Mouse (Mus musculus): ENCODE results near the gene Mpv17. TPM values are rescaled to one million over a fixed set of nuclear protein-coding genes. Genes with fewer than 3 reads are reported as not detected.

Gene Mpv17
- polyA plus RNA-seq, 1 experiment from 2014 or later = 162 TPM

DNA sequence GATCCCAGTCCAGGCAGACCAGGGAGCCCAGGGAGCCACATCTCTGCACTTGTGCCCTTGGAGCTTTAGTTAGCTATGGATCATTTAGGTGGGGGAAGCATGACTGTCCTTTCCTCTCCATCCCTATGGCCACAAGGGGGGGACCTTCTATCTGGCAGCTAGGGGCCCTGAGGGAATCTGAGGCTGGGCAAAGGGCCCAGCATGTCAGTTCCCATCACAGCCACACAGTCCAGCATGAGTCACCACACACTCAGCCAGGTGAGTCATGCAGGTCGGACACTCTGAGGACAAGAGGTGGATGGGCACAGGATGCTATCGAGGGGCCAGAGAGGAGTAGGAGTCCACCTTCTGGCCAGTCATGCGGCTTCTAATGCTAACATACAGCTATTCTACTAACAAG lies 2.3 kb downstream of the Mpv17 start:
- in situ Hi-C loops (cut with MboI; ENCODE audit: low pct_unique_long_range_greater_than_20kb) = no loop called here
- no peak for TF ChIP-seq CTCF (IDR thresholded peaks at IDR 0.05)
- no peaks in the 10 kb centered on the region for H3K27me3 ChIP-seq
- ATAC-seq (peak; percentile 48), DNase-seq (ENCODE audit: low read depth, low spot score) (peak; percentile 91)
- POLR2A ChIA-PET = interaction anchor here (0.6 to 2.0 kb wide), 4 partner anchors 11 to 97 kb away, joined by 3 to 5 read pairs (median 3); partner anchors contain the start of gene Zfp513
- CTCF ChIA-PET = interaction anchor here (0.8 to 2.2 kb wide), 4 partner anchors 13 to 41 kb away, joined by 3 to 11 read pairs (median 6); partner anchors contain the start of genes Gm29609, Gtf3c2 and Ucn

DNA sequence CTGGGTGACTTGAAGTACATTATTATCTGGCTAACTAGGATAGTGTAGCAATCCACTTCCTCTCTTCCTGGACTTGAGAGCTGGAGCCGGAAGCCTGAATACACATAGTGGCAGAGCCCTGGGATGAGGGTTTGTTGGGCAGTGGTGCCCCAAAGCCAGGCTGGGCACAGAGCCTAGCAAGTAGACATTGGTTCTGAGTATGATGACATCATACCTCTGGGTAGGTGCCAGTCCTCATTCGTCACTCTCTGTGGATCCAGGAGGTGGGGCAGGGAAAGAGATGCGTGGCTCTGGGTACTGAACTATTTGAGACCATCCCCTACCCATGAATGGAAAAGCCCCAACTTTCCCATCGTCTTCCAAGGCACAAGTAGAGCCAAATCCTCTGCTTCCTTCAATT lies 4.3 kb downstream of the Mpv17 start:
- no peak for TF ChIP-seq CTCF (IDR thresholded peaks at IDR 0.05)
- CTCF ChIA-PET = no interaction called here
- POLR2A ChIA-PET = interaction anchor here (0.6 kb wide), 1 partner anchor 326 kb away, joined by 3 read pairs; no protein-coding TSS in a partner anchor
- DNase-seq (ENCODE audit: low read depth, low spot score) (no peak), ATAC-seq (no peak)
- in situ Hi-C loops (cut with MboI; ENCODE audit: low pct_unique_long_range_greater_than_20kb) = no loop called here
- H3K27me3 ChIP-seq = no peaks in the 10 kb centered on the region

DNA sequence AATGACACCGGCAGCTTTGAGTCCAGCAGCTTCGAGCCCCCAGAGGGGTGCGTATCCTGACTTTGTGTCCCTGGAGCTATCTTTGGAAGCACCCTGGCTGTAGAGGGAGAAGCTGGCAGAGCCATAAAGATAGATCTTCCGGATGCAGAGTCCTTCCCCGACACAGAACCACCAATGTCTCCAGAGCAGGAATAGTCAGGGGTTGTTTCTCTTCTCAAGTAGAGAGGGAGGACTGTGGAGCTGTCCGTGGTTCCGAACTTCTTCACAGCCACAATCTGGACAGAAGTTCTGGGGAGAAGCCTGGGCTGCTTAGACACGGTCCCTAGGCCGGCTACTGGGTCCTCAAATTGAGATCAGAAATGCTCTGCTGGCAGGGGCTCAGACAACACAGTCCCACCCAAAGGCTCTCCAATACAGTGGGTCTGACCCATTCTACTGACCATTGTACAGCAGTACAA lies 15.1 kb downstream of the Mpv17 start:
- H3K27me3 ChIP-seq = peaks cover 41% of the 10 kb centered on the region
- no peak for TF ChIP-seq CTCF (IDR thresholded peaks at IDR 0.05)
- ChIA-PET CTCF (interaction anchor here (1.7 kb wide), 1 partner anchor 12 kb away, joined by 6 read pairs; no protein-coding TSS in a partner anchor), POLR2A (no interaction called here)
- ATAC-seq (peak; percentile 30), DNase-seq (ENCODE audit: low read depth, low spot score) (no peak)
- in situ Hi-C loops (cut with MboI; ENCODE audit: low pct_unique_long_range_greater_than_20kb) = no loop called here

DNA sequence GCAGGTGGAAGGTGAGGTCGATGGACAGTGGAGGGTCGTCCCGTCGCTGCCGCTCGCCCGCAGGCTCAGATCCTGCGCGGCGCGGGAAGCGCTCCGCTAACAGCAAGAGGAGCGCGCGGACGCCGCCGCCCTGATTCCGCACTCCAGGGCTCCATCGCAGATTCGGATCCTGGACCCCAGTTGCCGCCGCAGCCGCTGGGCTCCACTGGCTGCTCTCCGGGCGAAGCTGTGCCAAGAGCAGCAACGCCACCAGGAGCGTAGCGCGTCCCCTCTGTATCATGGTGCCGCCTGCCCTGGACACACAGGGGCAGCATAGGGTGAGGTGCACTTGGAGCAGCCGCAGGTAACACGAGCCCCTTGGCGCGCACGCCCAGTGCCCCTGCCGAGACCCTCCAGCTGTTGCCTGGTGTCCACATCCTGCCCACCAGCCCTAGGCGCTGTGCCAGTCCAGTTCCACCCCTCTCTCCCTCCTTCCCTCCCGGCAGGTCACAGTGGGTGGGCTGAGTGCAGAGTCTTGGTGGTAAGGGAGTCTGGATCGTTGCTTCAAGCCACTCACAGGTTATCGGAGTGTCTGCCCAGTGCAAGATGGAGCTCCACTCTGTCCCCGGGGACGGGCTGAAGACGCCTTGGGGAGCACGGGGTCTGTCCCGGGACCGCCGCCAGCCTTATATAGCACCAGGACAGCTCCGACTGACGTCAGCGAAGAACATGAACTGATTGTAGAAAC lies 15.6 kb downstream of the Mpv17 start, which contains the start of gene Ucn:
TSS of gene Ucn (minus strand) at position 589 of the 727 bp plus-strand sequence.
- CTCF ChIA-PET = interaction anchor here (1.7 kb wide), 1 partner anchor 13 kb away, joined by 6 read pairs; no protein-coding TSS in a partner anchor
- DNase-seq (ENCODE audit: low read depth, low spot score) (no peak), ATAC-seq (peak; percentile 31)
- no peak for TF ChIP-seq CTCF (IDR thresholded peaks at IDR 0.05)
- POLR2A ChIA-PET = no interaction called here
- in situ Hi-C loops (cut with MboI; ENCODE audit: low pct_unique_long_range_greater_than_20kb) = no loop called here
- H3K27me3 ChIP-seq = peaks cover 41% of the 10 kb centered on the region

DNA sequence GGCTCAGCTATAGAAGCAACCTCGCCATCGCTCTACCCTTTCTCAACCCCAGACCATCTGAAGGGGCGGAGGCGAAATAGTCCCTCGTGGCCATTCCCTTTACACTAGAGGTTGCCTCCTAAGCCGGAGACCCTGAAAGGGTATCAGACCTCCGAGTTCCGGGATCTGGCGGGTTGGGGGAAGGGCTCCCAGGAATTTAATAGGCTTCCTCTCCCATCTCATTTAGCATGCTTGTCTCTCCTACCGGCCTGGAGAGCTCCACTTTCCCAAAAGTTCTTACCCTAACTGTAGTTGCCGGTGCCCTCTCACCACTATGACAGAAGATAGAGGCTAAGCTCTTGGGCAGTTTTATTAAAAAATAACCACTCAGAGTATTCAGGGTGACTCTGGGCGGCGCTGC lies 16.4 kb downstream of the Mpv17 start:
- TF ChIP-seq CTCF (IDR thresholded peaks at IDR 0.05) = no peak
- POLR2A ChIA-PET = no interaction called here

DNA sequence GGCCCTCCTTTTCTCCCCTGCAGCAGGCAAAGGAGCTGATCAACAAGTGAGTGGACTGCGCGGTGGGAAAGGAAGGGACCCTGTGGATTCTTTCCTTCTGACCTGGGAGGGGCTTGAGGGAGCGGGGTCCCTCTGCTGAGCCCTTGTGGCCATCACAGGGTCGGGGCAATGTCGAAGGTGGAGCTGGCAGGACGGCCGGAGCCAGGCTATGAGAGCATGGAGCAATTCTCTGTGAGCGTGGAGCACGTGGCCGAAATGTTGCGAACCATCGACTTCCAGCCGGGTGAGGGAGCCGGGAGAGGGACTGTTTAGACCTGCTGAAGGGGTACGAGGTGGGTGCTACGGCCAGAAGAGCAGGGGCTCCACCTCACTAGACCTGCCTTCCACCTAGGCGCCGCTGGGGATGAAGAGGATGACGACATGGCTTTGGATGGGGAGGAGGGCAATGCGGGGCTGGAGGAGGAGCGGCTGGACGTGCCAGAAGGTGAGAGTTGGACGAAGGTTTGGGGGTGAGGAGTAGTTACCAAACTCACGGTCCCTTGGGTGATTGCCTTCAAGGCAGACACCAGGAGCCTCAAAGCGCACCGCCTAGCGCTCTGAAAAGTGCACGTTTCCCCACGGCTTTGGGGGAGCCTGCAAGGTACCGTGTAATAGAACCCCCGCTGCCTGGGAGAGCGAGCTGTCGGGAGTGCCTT lies 17.2 kb downstream of the Mpv17 start:
- ChIA-PET POLR2A (no interaction called here), CTCF (interaction anchor here (1.2 kb wide), 1 partner anchor 15 kb away, joined by 3 read pairs; no protein-coding TSS in a partner anchor)
- TF ChIP-seq CTCF (IDR thresholded peaks at IDR 0.05) = no peak
- in situ Hi-C loops (cut with MboI; ENCODE audit: low pct_unique_long_range_greater_than_20kb) = no loop called here
- peaks cover 44% of the 10 kb centered on the region for H3K27me3 ChIP-seq
- ATAC-seq (no peak), DNase-seq (ENCODE audit: low read depth, low spot score) (no peak)

More for the DNA sequence above, 16.4 kb downstream of the Mpv17 start:
- no peak for DNase-seq (ENCODE audit: low read depth, low spot score)
- H3K27me3 ChIP-seq = peaks cover 41% of the 10 kb centered on the region
- CTCF ChIA-PET = interaction anchor here (1.2 to 1.7 kb wide), 2 partner anchors 14 kb away, joined by 3 to 6 read pairs; no protein-coding TSS in a partner anchor
- no peak for ATAC-seq
- in situ Hi-C loops (cut with MboI; ENCODE audit: low pct_unique_long_range_greater_than_20kb) = no loop called here

DNA sequence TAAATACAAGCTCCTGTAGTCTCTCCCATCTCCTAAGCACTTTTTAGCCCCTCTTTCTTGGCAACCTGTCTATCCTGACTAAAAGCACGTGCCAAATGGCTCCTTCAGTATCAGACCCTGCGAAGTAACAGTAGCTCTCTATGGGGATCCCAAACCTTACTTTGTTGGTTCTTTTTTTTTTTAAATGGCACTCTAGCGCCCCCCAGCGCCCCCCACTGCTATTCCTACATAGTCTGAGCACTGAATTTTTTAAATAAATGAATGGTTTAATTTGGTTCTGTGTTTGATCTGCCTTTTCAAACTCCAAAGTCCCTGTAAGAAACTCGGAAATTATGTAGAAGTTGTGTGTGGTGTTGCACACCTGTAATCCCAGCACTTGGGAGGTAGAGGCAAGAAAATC lies 28.0 kb downstream of the Mpv17 start:
- ATAC-seq = no peak
- ChIA-PET CTCF (interaction anchor here (1.3 kb wide), 1 partner anchor 167 kb away, joined by 3 read pairs; no protein-coding TSS in a partner anchor), POLR2A (no interaction called here)
- no peak for DNase-seq (ENCODE audit: low read depth, low spot score)
- H3K27me3 ChIP-seq = peaks cover 35% of the 10 kb centered on the region
- TF ChIP-seq CTCF (IDR thresholded peaks at IDR 0.05) = no peak
- in situ Hi-C loops (cut with MboI; ENCODE audit: low pct_unique_long_range_greater_than_20kb) = no loop called here

DNA sequence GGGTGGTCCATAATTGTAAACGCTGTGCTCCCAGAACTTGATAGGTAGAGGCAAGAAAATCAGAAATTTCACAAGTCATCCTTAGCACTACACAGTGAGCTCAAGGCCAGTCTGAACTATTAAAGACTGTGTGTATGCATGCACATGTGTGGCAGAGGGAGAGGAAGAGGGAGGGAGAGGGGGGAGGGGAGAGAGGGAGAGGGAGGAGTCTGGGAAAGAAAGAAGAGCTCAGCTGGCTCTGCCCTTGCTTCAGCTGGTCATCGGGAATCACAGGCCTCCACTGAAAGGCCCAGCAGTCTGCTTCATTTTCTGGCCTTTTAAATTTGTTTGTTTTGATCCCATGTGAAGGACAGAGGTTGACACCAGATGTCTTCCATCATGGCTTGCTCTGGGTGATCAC lies 30.6 kb downstream of the Mpv17 start:
- ATAC-seq = no peak
- no peak for DNase-seq (ENCODE audit: low read depth, low spot score)
- ChIA-PET POLR2A (interaction anchor here (0.6 kb wide), 1 partner anchor 29 kb away, joined by 3 read pairs; no protein-coding TSS in a partner anchor), CTCF (interaction anchor here (1.7 kb wide), 2 partner anchors 12 to 17 kb away, joined by 3 to 5 read pairs; no protein-coding TSS in a partner anchor)
- TF ChIP-seq CTCF (IDR thresholded peaks at IDR 0.05) = no peak
- in situ Hi-C loops (cut with MboI; ENCODE audit: low pct_unique_long_range_greater_than_20kb) = no loop called here
- peaks cover 24% of the 10 kb centered on the region for H3K27me3 ChIP-seq

DNA sequence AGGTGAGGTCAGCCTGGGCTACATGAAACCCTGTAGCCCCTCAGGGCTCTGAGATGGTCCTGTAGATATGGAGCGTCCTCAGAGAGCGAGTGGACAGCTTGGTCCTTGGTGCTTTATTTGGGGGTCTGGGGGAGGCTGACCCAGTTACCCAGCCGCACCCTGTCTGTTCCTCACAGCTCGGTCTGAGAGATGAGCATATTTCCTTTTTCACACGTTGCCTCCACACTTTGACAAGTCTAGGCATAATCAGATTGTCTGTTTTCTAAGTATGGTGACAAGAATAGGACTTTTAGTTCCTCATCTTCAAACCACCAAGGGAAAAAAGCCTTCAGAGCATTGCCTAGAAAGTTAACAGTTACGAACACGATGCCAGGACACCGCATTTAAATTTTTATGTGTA lies 32.9 kb downstream of the Mpv17 start:
- no peak for ATAC-seq
- TF ChIP-seq CTCF (IDR thresholded peaks at IDR 0.05) = no peak
- DNase-seq (ENCODE audit: low read depth, low spot score) = no peak
- H3K27me3 ChIP-seq = peaks cover 18% of the 10 kb centered on the region
- CTCF ChIA-PET = no interaction called here
- in situ Hi-C loops (cut with MboI; ENCODE audit: low pct_unique_long_range_greater_than_20kb) = no loop called here
- POLR2A ChIA-PET = no interaction called here

DNA sequence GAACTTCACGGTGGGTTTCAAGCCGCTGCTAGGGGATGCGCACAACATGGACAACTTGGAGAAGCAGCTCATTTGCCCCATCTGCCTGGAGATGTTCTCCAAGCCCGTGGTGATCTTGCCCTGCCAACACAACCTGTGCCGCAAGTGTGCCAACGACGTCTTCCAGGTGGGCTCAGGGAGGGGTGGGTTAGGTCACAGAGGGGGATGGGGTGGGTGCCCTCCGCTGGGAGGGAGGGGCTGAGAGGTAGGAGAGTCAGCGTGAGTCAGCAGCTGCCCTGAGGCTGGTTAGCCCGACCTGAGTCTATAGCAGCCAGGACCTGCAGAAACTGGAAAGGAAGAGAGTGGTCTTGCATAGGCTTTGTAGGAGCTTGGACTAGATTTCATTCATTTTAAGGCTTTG lies 37.1 kb downstream of the Mpv17 start:
- ATAC-seq = no peak
- in situ Hi-C loops (cut with MboI; ENCODE audit: low pct_unique_long_range_greater_than_20kb) = no loop called here
- ChIA-PET CTCF (no interaction called here), POLR2A (no interaction called here)
- no peak for TF ChIP-seq CTCF (IDR thresholded peaks at IDR 0.05)
- no peak for DNase-seq (ENCODE audit: low read depth, low spot score)
- peaks cover 20% of the 10 kb centered on the region for H3K27me3 ChIP-seq
